Mouse (Mus musculus): ENCODE measurements around the gene Tnfaip3.

GRCm38 (mm10) chr10:18992971-18993370, 22.5 kb downstream of the Tnfaip3 start:
- no peak for TF ChIP-seq CTCF (IDR thresholded peaks at IDR 0.05; ENCODE audit: low read depth)
- TF ChIP-seq EP300 (IDR thresholded peaks at IDR 0.05; ENCODE audit: low read depth): no peak

Measured in liver, postnatal 0 days (tissue).